Mouse (Mus musculus) spleen, adult 12 weeks (tissue): ENCODE data around the gene 9230112D13Rik.

Experiments used
- DNase-seq: peaks from one replicate; pipeline ENCODE4 v3.0.0; 2022; ENCODE audit warnings: low spot score

Gene 9230112D13Rik

GRCm38 (mm10) chr14:34540685-34541162 is 18.1 kb upstream of the 9230112D13Rik start:
- no peak for DNase-seq

GRCm38 (mm10) chr14:34535883-34536282 is 13.3 kb upstream of the 9230112D13Rik start:
- DNase-seq, result no peak

GRCm38 (mm10) chr14:34533537-34533936 is 10.9 kb upstream of the 9230112D13Rik start:
- DNase-seq, result no peak

- DNase-seq, result no peak
Measured at GRCm38 (mm10) chr14:34532536-34532935, 9.9 kb upstream of the 9230112D13Rik start.

- no peak for DNase-seq
Measured at GRCm38 (mm10) chr14:34528804-34529203, 6.2 kb upstream of the 9230112D13Rik start.

GRCm38 (mm10) chr14:34517959-34518544 is 4.5 kb downstream of the 9230112D13Rik start:
- no peak for DNase-seq

- DNase-seq, result no peak
Measured at GRCm38 (mm10) chr14:34516960-34517577, 5.5 kb downstream of the 9230112D13Rik start.

GRCm38 (mm10) chr14:34515860-34516259 is 6.7 kb downstream of the 9230112D13Rik start:
- no peak for DNase-seq

GRCm38 (mm10) chr14:34514120-34514519 is 8.5 kb downstream of the 9230112D13Rik start:
- DNase-seq, result no peak

GRCm38 (mm10) chr14:34512602-34513001 is 10.0 kb downstream of the 9230112D13Rik start:
- DNase-seq, result no peak

GRCm38 (mm10) chr14:34511901-34512300 is 10.7 kb downstream of the 9230112D13Rik start:
- DNase-seq, result no peak

GRCm38 (mm10) chr14:34508842-34509439 is 13.7 kb downstream of the 9230112D13Rik start:
- no peak for DNase-seq

GRCm38 (mm10) chr14:34508187-34508840 is 14.3 kb downstream of the 9230112D13Rik start:
- DNase-seq, result no peak

- DNase-seq, result no peak
Measured at GRCm38 (mm10) chr14:34505309-34505708, 17.3 kb downstream of the 9230112D13Rik start.

- DNase-seq, result no peak
Measured at GRCm38 (mm10) chr14:34504377-34504776, 18.2 kb downstream of the 9230112D13Rik start.

GRCm38 (mm10) chr14:34503759-34504158 is 18.8 kb downstream of the 9230112D13Rik start:
- no peak for DNase-seq

- no peak for DNase-seq
Measured at GRCm38 (mm10) chr14:34503325-34503647, 19.3 kb downstream of the 9230112D13Rik start, which contains the start of gene Bmpr1a. Gene Bmpr1a, minus strand, starts transcription at chr14:34503341.

- DNase-seq, result no peak
Measured at GRCm38 (mm10) chr14:34502475-34503324, 19.9 kb downstream of the 9230112D13Rik start.

GRCm38 (mm10) chr14:34501804-34502474 is 20.7 kb downstream of the 9230112D13Rik start:
- no peak for DNase-seq

- DNase-seq, result no peak
Measured at GRCm38 (mm10) chr14:34501447-34501803, 21.2 kb downstream of the 9230112D13Rik start.

- no peak for DNase-seq
Measured at GRCm38 (mm10) chr14:34500309-34500708, 22.3 kb downstream of the 9230112D13Rik start.
